Mouse (Mus musculus) E14TG2a.4 (cell line): Measurements from ENCODE around the gene Dnajb8.
A peak's percentile ranks its signal among the peaks of the same experiment; 100 is the strongest.

ENCODE experiments used
- H3K27me3 ChIP-seq: 2 replicates; pipeline ENCODE4 v1.6.1; 2014; ENCODE audit warnings: low read length, control low read depth; ENCODE audit not compliant: insufficient read depth
- H3K36me3 ChIP-seq: 2 replicates; pipeline ENCODE4 v1.6.1; 2014; ENCODE audit warnings: low read length, control low read depth; ENCODE audit not compliant: insufficient read depth
- H3K4me1 ChIP-seq: replicated peaks from 2 replicates; pipeline ENCODE4 v1.6.1; 2014; ENCODE audit warnings: low read depth, low read length, control low read depth
- H3K4me3 ChIP-seq: replicated peaks from 2 replicates; pipeline ENCODE4 v1.5.1; 2014; ENCODE audit warnings: mild to moderate bottlenecking, low read length
- H3K9me3 ChIP-seq: 2 replicates; pipeline ENCODE4 v1.6.1; 2014; ENCODE audit warnings: low read length, control low read depth
- CTCF ChIP-seq: conservative IDR thresholded peaks from 2 replicates; pipeline ENCODE4 v1.5.1; 2014; ENCODE audit warnings: low read length
- NANOG ChIP-seq: IDR thresholded peaks from 2 replicates; pipeline ENCODE4 v1.6.1; 2014; ENCODE audit warnings: borderline replicate concordance, low read length, mixed read lengths
- POU5F1 ChIP-seq: IDR thresholded peaks from 2 replicates; pipeline ENCODE4 v1.6.1; 2014; ENCODE audit warnings: low read length, borderline replicate concordance

The Dnajb8 gene

DNA sequence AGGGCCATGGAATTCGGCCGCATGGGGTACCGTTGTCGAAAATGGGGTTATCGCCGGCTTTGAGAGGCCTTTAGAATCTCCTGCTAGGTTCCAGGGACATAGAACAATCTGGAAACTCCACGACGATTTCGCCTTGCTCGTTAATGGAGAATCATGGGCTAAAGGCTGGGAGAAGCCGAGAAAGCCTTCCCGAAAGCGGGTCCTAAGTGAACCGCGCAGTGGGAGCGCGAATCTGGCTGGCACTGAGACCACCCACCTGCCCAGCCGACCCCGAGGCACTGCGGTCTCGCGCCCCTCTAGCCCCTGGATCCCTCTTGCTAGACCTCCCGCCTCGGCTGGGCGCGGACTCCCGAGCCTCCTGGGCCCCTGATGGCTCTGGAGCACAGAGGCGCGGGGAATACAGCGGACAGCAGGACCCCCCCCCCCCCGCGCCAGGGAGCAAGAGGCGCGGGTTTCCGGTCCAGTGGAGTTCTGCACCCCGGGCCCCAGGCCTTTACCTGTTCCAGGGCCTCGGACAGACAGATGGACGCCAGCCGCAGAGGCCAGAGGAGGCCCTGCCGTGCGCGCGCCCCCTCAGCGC is 25.2 kb upstream of the Dnajb8 start:
- Histone ChIP-seq H3K9me3 (0 out of 2 replicates have a peak, but pooled peaks cover 6% of the 10 kb centered on the region), H3K27me3 (peaks cover 100% of the 10 kb centered on the region), H3K36me3 (no peaks in the 10 kb centered on the region), H3K4me3 (peak overlapping the region; percentile 74), H3K4me1 (peaks cover 66% of the 10 kb centered on the region)
- TF ChIP-seq CTCF (no peak), POU5F1 (peak; percentile 18; the same call in 1 of the 2 replicates), NANOG (no peak)

DNA sequence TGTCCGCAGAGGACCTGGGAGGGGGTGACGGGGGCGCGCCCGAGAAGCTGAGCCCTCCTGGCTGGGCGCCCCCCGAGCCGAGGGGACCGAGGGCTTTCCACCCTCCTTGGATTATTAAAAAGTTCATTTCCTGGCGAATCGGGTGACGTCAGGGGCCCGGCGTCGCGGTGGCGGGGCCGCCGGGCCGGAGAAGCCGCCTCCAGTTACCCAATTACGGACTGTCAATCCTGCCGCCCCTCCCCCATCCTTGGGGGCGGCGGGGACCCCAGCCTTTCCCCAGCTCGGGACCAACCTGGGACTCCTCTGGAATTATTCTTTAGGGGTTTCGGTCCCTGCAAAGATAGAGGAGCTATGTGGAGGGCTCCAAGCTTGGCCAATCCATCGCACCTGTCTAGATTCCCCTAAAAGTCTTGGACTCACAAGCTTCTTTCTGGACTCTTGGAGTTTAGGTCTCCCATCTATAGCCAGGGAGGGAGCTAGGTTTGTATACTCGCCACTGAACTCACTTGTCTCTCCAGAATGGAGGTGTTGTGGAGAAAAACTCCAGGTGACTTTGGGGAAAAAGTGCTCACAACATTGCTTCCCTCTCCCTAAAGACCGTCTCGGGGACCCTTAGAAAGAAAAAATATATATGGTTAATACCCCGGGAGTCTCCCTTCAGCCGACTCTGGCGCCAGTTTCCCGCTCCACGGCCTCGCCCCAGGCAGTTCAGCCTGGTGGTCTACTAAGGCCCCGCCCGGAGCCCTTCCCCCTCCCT is 24.6 kb upstream of the Dnajb8 start:
- H3K27me3 ChIP-seq: peaks cover 100% of the 10 kb centered on the region
- peak overlapping the region; percentile 74 for H3K4me3 ChIP-seq
- H3K36me3 ChIP-seq: no peaks in the 10 kb centered on the region
- peaks cover 70% of the 10 kb centered on the region for H3K4me1 ChIP-seq
- TF ChIP-seq CTCF (no peak), NANOG (no peak), POU5F1 (no peak)
- H3K9me3 ChIP-seq: 0 out of 2 replicates have a peak, but pooled peaks cover 6% of the 10 kb centered on the region

DNA sequence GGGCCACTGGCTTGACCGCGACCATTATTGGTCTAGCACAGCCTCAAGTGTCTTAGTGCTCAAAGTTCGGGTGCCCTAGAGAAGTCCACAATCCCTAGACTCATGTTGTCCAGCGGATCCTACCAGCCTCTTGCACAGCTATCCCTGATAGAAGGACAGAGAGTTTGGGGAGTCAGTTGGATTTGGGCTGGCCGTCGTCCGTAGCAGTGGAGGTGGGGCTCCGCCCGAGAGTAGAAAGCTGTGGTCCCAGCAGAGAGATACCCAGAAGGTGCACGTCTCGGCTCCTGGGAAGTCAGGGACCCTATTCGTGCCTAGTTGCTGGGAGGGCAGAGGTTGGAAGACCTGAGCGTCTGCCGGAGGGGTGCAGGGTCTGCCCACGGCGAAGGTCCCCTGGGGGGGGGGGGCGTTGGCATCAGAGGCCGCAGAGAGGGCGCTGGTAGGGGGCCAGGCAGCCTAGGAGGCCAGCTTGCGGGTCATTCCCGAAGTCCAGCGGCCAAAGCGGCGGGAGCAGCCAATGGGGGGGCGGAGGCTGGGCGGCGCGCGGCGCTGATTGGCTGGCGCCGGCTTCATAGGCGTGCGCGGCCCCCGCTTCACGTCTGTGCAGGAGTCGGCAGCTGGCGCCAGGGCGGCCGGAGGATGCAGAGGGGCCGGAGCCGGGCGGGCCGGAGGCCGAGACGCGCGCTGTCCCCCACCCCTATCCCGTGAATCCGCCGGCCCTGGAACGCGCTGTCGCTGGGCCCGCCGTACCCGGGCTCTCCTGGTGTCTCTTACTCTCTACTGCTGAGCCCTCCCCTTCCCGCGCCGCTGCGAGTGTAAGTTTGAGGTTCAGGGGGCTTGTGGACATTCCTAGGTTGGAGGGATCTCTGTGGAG is 23.8 kb upstream of the Dnajb8 start:
- no peaks in the 10 kb centered on the region for H3K36me3 ChIP-seq
- 0 out of 2 replicates have a peak, but pooled peaks cover 6% of the 10 kb centered on the region for H3K9me3 ChIP-seq
- peak overlapping the region; percentile 74 for H3K4me3 ChIP-seq
- H3K4me1 ChIP-seq: peaks cover 74% of the 10 kb centered on the region
- no peak for TF ChIP-seq NANOG
- no peak for TF ChIP-seq CTCF
- TF ChIP-seq POU5F1: no peak
- H3K27me3 ChIP-seq: peaks cover 99% of the 10 kb centered on the region

DNA sequence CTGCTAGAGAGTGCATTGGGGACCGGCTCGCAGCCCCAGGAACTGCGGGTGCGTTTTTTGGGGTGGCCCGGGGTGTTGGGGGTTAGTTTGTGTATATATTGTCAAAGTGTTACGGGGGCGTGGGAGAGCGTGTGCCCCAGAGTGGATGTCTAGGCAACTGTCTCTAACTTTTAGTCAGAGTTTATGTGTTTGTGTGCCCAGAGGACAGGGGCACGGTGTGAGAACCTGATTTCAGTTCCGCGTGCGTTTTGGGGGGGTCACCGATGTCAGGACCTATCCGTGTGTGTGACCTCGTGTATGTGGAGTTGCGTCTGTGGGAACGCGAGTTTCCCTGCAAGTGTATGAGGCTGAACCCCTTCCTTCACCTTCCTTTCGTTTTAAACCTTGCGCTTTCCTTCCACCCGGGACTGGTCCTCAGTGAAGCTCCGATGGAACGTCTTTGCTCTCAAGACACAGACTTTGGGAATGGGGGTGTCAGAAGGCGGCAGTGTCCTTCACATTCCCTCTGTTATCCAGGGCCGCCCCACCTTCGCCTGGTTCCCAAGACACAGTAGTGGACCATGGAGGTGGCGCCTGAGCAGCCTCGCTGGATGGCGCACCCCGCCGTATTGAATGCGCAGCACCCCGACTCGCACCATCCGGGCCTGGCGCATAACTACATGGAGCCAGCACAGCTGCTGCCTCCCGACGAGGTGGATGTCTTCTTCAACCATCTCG is 22.9 kb upstream of the Dnajb8 start:
- peak overlapping the region; percentile 74 for H3K4me3 ChIP-seq
- H3K4me1 ChIP-seq: peaks cover 82% of the 10 kb centered on the region
- 0 out of 2 replicates have a peak, but pooled peaks cover 6% of the 10 kb centered on the region for H3K9me3 ChIP-seq
- peaks cover 99% of the 10 kb centered on the region for H3K27me3 ChIP-seq
- no peaks in the 10 kb centered on the region for H3K36me3 ChIP-seq
- no peak for TF ChIP-seq POU5F1
- no peak for TF ChIP-seq NANOG

DNA sequence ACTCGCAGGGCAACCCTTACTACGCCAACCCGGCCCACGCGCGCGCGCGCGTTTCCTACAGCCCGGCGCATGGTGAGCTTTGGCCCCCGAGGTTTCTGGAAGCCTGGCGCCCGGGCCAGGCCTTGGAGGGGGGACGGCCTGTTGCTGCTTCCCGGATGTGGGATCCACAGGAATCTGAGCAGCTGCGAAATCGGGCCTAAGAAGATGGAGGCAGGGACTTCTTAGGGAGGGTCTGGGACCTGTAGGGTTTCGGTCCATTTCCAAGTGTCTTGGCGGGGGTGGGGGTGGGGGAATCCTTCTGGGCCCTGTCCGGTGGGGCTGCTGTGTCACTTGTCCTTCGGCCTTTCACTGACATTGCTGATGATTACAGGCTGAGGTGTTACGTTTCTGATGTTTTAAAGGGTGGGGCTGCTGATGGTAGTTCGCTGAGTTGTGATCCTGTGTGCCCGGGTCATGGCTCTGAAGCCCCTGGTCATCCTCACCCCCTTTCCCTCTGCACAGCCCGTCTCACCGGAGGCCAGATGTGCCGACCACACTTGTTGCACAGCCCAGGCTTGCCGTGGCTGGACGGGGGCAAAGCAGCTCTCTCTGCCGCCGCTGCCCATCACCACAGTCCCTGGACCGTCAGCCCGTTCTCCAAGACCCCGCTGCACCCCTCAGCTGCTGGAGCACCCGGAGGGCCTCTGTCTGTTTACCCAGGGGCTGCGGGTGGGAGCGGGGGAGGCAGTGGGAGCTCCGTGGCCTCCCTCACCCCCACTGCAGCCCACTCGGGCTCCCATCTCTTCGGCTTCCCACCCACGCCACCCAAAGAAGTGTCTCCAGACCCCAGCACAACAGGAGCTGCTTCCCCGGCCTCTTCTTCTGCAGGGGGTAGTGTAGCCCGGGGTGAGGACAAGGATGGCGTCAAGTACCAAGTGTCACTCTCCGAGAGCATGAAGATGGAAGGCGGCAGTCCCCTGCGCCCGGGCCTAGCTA is 22.1 kb upstream of the Dnajb8 start:
- no peak for TF ChIP-seq POU5F1
- no peak for TF ChIP-seq NANOG
- no peak for TF ChIP-seq CTCF
- H3K27me3 ChIP-seq: peaks cover 99% of the 10 kb centered on the region
- peaks cover 82% of the 10 kb centered on the region for H3K4me1 ChIP-seq
- H3K36me3 ChIP-seq: no peaks in the 10 kb centered on the region
- 0 out of 2 replicates have a peak, but pooled peaks cover 2% of the 10 kb centered on the region for H3K9me3 ChIP-seq
- peak overlapping the region; percentile 74 for H3K4me3 ChIP-seq

DNA sequence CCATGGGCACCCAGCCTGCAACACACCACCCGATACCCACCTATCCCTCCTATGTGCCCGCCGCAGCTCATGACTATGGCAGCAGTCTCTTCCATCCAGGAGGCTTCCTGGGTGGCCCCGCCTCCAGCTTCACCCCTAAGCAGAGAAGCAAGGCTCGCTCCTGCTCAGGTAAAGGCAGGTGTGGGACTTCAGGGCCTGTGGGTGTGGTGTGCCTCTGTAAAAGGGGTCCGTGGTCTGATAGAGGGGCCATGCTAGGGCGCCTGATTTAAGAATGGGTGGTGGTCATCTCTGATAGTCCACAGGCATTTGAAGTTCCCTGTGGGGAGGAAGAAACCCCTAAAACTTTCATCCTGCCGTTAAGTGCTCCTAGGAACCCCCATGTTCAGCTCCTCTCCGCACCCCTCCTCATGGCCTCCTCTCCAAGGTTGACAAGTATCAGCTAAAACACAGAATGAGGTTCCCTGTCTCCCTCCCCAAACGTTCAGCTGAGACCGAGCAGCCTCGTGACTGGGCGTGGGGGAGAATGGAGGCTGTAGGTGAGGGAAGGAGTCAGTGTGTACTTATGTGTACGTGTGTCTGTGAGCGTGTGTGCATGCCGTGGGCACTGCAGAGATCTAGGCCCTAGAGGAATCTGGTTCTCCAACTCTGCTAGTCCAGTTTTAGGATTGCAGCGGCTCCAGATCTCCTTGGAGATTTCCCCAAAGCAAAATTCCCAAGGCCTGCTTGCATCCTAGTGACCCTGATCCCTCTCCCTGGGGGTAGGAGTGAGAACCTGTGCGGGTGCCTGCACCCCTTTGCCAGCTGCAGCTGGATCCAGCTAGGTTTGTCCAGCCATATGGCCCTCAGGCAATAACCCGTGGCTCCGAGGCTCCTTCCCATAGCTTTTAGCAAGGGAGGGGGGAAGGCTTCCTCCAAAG is 21.1 kb upstream of the Dnajb8 start:
- Histone ChIP-seq H3K4me1 (peaks cover 89% of the 10 kb centered on the region), H3K9me3 (no peaks in the 10 kb centered on the region), H3K36me3 (no peaks in the 10 kb centered on the region), H3K4me3 (peak overlapping the region; percentile 74), H3K27me3 (peaks cover 98% of the 10 kb centered on the region)
- no peak for TF ChIP-seq CTCF
- no peak for TF ChIP-seq POU5F1
- no peak for TF ChIP-seq NANOG
